Mouse (Mus musculus): ENCODE results near the gene Col1a1.

Col1a1 gene

GRCm38 (mm10) chr11:94976199-94976598, 40.2 kb downstream of the Col1a1 start, which contains the start of gene Sgca:
Gene Sgca, minus strand, starts transcription at chr11:94976327.
- no peak for DNase-seq (ENCODE audit: low spot score in 2 of 2)

GRCm38 (mm10) chr11:94978178-94978915, 42.3 kb downstream of the Col1a1 start:
- DNase-seq (ENCODE audit: low spot score in 2 of 2): no peak

- peak; percentile 87 to 96 for DNase-seq (ENCODE audit: low spot score in 2 of 2)
Observed at GRCm38 (mm10) chr11:94978947-94979346, 42.9 kb downstream of the Col1a1 start.

GRCm38 (mm10) chr11:94979462-94980179, 43.6 kb downstream of the Col1a1 start:
- DNase-seq (ENCODE audit: low spot score in 2 of 2): no peak

DNA sequence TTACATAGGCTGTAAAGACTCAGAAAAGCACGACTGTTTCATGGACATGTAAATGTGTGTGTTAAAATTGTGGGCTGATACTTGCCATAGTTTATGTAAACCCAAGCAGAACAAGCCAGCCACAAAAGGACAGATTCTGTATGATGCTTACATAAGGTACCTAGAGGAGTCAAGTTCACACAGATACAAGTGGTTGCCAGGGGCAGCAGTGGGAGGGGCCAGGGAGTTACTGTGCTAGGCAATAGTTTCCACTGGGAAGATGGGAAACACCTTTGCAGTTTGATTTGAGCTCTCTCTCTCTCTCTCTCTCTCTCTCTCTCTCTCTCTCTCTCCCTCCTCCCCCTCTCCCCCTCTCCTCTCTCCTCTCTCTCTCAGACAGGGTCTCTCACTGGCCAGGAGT, 49.1 kb downstream of the Col1a1 start:
- no peak for DNase-seq (ENCODE audit: low spot score in 2 of 2)

GRCm38 (mm10) chr11:94985822-94986221, 49.8 kb downstream of the Col1a1 start:
- DNase-seq (ENCODE audit: low spot score in 2 of 2): no peak

GRCm38 (mm10) chr11:94986435-94986834, 50.4 kb downstream of the Col1a1 start:
- DNase-seq (ENCODE audit: low spot score in 2 of 2): no peak

- no peak for DNase-seq (ENCODE audit: low spot score in 2 of 2)
Observed at GRCm38 (mm10) chr11:94987341-94987740, 51.3 kb downstream of the Col1a1 start.

DNA sequence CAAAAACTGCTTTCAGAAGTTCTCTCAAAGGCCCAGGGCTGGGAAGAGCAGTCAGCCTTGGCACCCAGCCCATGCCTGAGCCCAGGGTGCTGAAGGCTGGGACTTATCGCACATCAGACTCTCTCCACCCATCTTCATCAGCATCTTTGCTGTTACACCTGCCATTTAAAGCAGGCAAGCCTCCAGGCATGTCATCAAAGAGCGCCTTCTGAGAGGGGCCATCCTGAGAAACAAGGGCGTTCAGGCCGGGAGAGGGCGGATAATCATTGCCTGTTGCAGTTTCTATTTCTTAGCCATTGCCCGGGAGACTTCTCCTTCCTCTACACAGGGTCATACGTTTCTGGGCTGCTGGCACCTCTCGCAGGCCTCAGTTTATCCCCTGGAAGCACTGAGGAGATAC, 51.8 kb downstream of the Col1a1 start:
- DNase-seq (ENCODE audit: low spot score in 2 of 2): no peak

GRCm38 (mm10) chr11:94988780-94989561, 52.9 kb downstream of the Col1a1 start:
- DNase-seq (ENCODE audit: low spot score in 2 of 2): no peak

DNA sequence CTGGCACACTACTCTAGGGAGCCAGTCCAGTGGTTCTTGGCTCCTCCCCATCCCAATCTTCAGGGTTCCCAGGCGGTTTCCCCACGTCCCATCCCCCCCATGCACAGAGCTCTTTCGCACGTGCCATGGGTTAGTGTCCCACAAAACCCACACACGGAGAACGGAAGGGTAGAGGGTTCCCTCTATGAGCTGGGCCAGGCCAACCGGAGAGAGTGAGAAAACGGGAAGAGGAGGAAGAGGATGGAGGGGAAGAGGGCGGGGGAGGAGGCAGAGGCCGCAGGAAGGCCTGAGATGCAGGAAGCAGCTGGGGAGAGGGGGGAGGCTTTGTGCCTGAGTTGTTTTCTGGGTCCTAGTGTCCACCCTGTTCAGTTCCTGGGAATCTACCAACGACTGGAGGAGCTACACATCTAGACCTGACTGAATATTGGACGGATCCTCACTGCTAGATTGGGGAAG, 53.6 kb downstream of the Col1a1 start:
- DNase-seq (ENCODE audit: low spot score in 2 of 2): peak; percentile 64 to 72

- DNase-seq (ENCODE audit: low spot score in 2 of 2): no peak
Observed at GRCm38 (mm10) chr11:94990102-94990748, 54.2 kb downstream of the Col1a1 start.

- DNase-seq (ENCODE audit: low spot score in 2 of 2): peak; percentile 87 to 92
Observed at GRCm38 (mm10) chr11:94990749-94991577, 54.9 kb downstream of the Col1a1 start, which contains the start of gene Ppp1r9b. Gene Ppp1r9b, plus strand, starts transcription at chr11:94991035.

- peak; percentile 54 to 64 for DNase-seq (ENCODE audit: low spot score in 2 of 2)
Observed at GRCm38 (mm10) chr11:94991641-94992479, 55.8 kb downstream of the Col1a1 start.

DNA sequence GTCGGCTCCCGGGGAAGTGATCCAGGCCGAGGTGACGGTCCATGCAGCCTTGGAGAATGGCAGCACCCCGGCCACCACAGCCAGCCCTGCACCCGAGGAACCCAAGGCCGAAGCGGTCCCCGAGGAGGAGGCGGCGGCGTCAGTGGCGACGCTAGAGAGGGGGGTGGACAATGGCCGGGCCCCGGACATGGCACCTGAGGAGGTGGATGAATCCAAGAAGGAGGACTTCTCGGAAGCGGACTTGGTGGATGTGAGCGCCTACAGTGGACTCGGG, 56.4 kb downstream of the Col1a1 start:
- DNase-seq (ENCODE audit: low spot score in 2 of 2): no peak

DNA sequence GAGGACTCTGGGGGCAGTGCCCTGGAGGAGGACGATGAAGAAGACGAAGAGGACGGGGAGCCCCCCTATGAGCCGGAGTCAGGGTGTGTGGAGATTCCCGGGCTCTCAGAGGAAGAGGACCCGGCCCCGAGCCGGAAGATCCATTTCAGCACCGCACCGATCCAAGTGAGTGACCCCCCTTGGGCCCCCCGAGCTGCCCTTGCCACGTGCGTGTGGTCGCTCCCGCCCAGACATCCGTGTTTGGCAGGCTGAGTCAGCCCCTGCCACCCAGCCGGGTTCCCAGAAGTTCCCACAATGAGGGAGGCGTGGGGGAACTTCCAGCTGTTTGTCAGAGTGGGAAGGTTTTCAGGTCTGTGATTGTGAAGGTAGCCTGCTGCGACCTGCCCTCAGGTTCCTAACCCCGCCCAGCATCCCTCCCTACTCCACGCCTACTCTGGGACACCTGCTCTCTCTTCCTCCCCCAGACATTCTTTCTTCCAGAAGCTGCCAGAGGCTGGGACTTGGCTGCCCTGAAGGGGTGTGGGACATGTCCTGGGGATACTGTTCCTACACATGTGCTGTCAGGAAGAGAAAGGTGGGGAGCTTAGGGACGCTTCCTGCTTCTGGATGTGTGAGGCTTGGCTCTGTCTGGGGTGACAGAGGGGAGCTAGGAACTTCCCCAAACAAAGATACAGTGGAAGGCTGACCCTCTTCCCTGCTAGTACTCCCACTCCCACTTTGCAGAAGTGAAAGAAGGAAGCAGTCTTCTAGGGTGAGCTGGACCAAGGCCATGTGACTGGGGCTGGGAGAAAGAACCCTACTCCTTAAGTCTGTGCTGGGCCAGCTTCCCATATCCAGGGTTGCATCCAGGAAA, 57.0 kb downstream of the Col1a1 start:
- peak in 1 of 2 experiments; percentile 44 for DNase-seq (ENCODE audit: low spot score in 2 of 2)

DNA sequence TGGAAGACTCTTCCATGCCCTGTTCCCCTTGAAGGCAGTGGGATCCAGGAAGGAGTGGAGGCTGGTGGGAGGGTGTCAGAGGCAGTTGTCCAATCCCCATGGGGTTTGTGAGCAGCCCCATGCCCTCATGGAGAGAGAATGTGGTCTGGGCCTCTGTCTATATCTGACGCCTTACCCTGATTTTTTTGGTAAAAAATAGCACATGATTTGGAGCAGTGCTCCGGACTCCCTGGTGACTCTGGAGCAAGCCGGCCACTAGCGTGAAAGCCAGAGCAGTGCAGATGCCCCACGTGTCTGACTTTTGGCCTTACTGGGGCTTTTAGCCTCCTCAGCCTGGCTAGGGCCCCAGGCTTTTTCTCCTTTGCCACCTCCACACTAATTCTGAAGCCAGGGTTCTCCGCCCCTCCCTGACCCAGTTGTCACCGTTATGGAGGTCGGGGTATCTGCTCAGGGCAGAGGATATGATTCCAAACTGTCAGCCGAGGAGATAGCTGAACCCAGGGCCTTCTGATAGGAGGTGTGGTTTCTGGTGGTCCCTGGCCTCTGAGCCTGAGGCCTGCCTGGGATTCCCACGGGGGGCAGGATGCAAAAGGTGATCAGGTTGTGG, 58.3 kb downstream of the Col1a1 start:
- DNase-seq (ENCODE audit: low spot score in 2 of 2): no peak

- no peak for DNase-seq (ENCODE audit: low spot score in 2 of 2)
Observed at GRCm38 (mm10) chr11:94994947-94995772, 59.1 kb downstream of the Col1a1 start.

Measured in thymus, postnatal 10 days (tissue).